Mouse (Mus musculus) adrenal gland, adult (tissue): ENCODE data around the gene Pate2.
A peak's percentile ranks its signal among the peaks of the same experiment; 100 is the strongest.
"Not testable (repeated sequence)": the region's sequence is repeated elsewhere in the genome, so short reads cannot be mapped to it uniquely, and the experiment has no call there.

ENCODE experiments used
- DNase-seq, 2 experiments: peaks; one replicate each; pipeline ENCODE4 v3.0.0; 2022 to 2023; ENCODE audit warnings: low spot score in 1 of 2; ENCODE audit not compliant: inconsistent age in 2 of 2

The Pate2 gene

GRCm38 (mm10) chr9:35556494-35557102, 13.5 kb upstream of the Pate2 start:
- no peak for DNase-seq

- peak; percentile 51 to 66 for DNase-seq
Observed at GRCm38 (mm10) chr9:35558257-35559008, 11.7 kb upstream of the Pate2 start, which contains the start of the genes Ddx25 and Pus3. TSS of gene Ddx25 (minus strand) at chr9:35558528. TSS of gene Pus3 (plus strand) at chr9:35558595.

GRCm38 (mm10) chr9:35559009-35559890, 10.8 kb upstream of the Pate2 start:
- peak; percentile 80 to 93 for DNase-seq

- DNase-seq, result no peak
Observed at GRCm38 (mm10) chr9:35561076-35561475, 9.0 kb upstream of the Pate2 start.

GRCm38 (mm10) chr9:35561583-35561982, 8.5 kb upstream of the Pate2 start:
- DNase-seq, result no peak

GRCm38 (mm10) chr9:35564536-35565240, 5.4 kb upstream of the Pate2 start:
- DNase-seq, result no peak

- DNase-seq, result no peak
Observed at GRCm38 (mm10) chr9:35567995-35568394, 2.1 kb upstream of the Pate2 start.

GRCm38 (mm10) chr9:35570663-35571062, 579 bp downstream of the Pate2 start:
- DNase-seq, result no peak

GRCm38 (mm10) chr9:35574416-35574815, 4.3 kb downstream of the Pate2 start:
- DNase-seq, result no peak

GRCm38 (mm10) chr9:35587674-35588073, 17.6 kb downstream of the Pate2 start:
- DNase-seq, result no peak

GRCm38 (mm10) chr9:35592903-35593302, 22.8 kb downstream of the Pate2 start:
- peak in 1 of 2 experiments; percentile 38 for DNase-seq

- no peak for DNase-seq
Observed at GRCm38 (mm10) chr9:35607647-35608405, 37.7 kb downstream of the Pate2 start.

- DNase-seq, result no peak
Observed at GRCm38 (mm10) chr9:35611841-35612240, 41.8 kb downstream of the Pate2 start, which contains the start of gene Pate4. TSS of gene Pate4 (minus strand) at chr9:35611941.

GRCm38 (mm10) chr9:35614005-35614404, 43.9 kb downstream of the Pate2 start:
- no peak for DNase-seq

GRCm38 (mm10) chr9:35616784-35617183, 46.7 kb downstream of the Pate2 start:
- not testable (repeated sequence) for DNase-seq

- no peak for DNase-seq
Observed at GRCm38 (mm10) chr9:35632981-35633380, 62.9 kb downstream of the Pate2 start.

GRCm38 (mm10) chr9:35648102-35648501, 78.0 kb downstream of the Pate2 start, which contains the start of gene Pate3:
TSS of gene Pate3 (minus strand) at chr9:35648202.
- DNase-seq, result no peak

GRCm38 (mm10) chr9:35673557-35673956, 103.5 kb downstream of the Pate2 start:
- DNase-seq, result no peak

GRCm38 (mm10) chr9:35687013-35687412, 116.9 kb downstream of the Pate2 start, which contains the start of gene Pate1:
TSS of gene Pate1 (minus strand) at chr9:35687390.
- DNase-seq, result peak in 1 of 2 experiments; percentile 16

GRCm38 (mm10) chr9:35691924-35692323, 121.8 kb downstream of the Pate2 start:
- no peak for DNase-seq
